Mouse (Mus musculus) megakaryocyte, embryonic 14.5 days (primary cell): ENCODE measurements around the gene Gls.

Experiments used
- FLI1 ChIP-seq: IDR thresholded peaks from 2 replicates; pipeline ENCODE4 v1.6.1; 2012; ENCODE audit warnings: low read length, inconsistent platforms, mixed read lengths
- GATA1 ChIP-seq: IDR thresholded peaks from 3 replicates; pipeline ENCODE4 v1.6.1; 2012; ENCODE audit warnings: mixed read lengths, low read length, inconsistent platforms, borderline replicate concordance

DNA sequence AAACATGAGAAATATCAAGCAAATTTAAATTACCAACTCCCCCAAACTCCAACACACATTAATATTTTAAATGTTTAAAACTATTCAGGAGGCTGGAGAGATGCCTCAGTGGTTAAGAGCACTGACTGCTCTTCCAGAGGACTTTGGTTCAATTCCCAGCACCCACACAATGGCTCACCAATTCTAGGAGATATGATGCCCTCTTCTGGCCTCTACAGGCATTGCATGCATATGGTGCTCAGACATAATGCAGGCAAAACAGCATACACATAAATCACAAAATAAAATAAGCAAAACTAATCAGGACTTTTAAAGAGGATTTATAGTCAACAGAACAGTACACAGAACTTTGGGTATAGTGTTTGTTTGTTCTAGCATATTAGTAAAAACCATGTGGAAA is 16.3 kb downstream of the Gls start:
- TF ChIP-seq GATA1 (no peak), FLI1 (no peak)
